Mouse (Mus musculus): ENCODE results near the gene Rpsa. TPM values are rescaled to one million over a fixed set of nuclear protein-coding genes. Genes with fewer than 3 reads are reported as not detected.

The Rpsa gene
- 732 and 842 TPM in 2 replicates for polyA plus RNA-seq (2015; fragmentation: Nextera tagmentation; extraction: Ambion mirVana)

GRCm38 (mm10) chr9:120127538-120128251, at the start of gene Rpsa:
Gene Rpsa, plus strand, starts transcription at chr9:120127689.

GRCm38 (mm10) chr9:120091696-120092238, 35.7 kb upstream of the Rpsa start, which contains the start of gene Ccr8:
Gene Ccr8, plus strand, starts transcription at chr9:120092114.

GRCm38 (mm10) chr9:120110211-120111018, 17.1 kb upstream of the Rpsa start, which contains the start of gene Slc25a38:
Gene Slc25a38, plus strand, starts transcription at chr9:120110374.

DNA sequence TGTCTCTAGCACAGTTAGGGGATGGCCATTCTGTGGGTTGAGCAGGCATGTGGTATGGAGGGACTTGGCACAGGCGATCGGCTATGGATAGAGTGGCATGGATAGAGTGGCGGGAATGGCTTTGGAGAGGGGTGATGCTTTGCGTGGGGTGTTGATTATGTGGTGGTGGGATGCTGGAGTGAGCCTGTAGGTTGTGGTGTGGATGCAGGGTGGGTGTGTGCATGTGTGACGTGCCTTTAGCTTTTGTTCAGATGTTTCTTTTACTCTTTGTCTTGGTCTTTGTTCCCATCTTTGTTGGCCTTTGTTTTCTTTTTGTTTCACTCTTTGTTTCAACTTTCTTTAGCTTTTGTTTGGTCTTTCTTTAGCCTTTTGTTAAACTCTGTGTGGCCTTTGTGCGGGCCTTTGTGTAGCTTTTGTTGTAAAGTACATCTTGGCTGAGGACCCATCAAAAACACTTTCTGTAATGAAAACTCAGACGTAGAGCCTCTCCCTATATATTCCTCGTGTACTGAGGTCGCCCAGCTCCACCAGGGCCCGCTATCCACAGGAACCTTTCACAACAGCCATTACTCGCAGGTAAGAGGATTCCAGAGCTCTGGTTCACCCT, 21.8 kb downstream of the Rpsa start, which contains the start of gene Mobp:
TSS of gene Mobp (plus strand) at position 486 of the 607 bp plus-strand sequence.

Other genes starting within 250 kb of the Rpsa start
- 13.7 and 15.1 TPM in 2 replicates for gene Wdr48, start 232.8 kb upstream of the Rpsa start, polyA plus RNA-seq (2015; fragmentation: Nextera tagmentation; extraction: Ambion mirVana)
- 12.5 and 14.2 TPM in 2 replicates for gene Gorasp1, start 190.1 kb upstream of the Rpsa start, polyA plus RNA-seq (2015; fragmentation: Nextera tagmentation; extraction: Ambion mirVana)
- gene Ttc21a, start 190.1 kb upstream of the Rpsa start, polyA plus RNA-seq (2015; fragmentation: Nextera tagmentation; extraction: Ambion mirVana), result not detected in 2 replicates
- gene Csrnp1, start 143.0 kb upstream of the Rpsa start, polyA plus RNA-seq (2015; fragmentation: Nextera tagmentation; extraction: Ambion mirVana), result 2.4 and 4.7 TPM in 2 replicates
- gene Xirp1, start 104.1 kb upstream of the Rpsa start, polyA plus RNA-seq (2015; fragmentation: Nextera tagmentation; extraction: Ambion mirVana), result 32.8 and 40.6 TPM in 2 replicates
- gene Cx3cr1, start 57.8 kb upstream of the Rpsa start, polyA plus RNA-seq (2015; fragmentation: Nextera tagmentation; extraction: Ambion mirVana), result 4.3 and 5.0 TPM in 2 replicates
- gene Ccr8, start 35.6 kb upstream of the Rpsa start, polyA plus RNA-seq (2015; fragmentation: Nextera tagmentation; extraction: Ambion mirVana), result 0.18 and 0.24 TPM in 2 replicates
- 8.0 and 9.4 TPM in 2 replicates for gene Slc25a38, start 17.3 kb upstream of the Rpsa start, polyA plus RNA-seq (2015; fragmentation: Nextera tagmentation; extraction: Ambion mirVana)
- gene Mobp, start 22.0 kb downstream of the Rpsa start, polyA plus RNA-seq (2015; fragmentation: Nextera tagmentation; extraction: Ambion mirVana), result 0.07 TPM in 1 of 2 replicates, not detected in the other
- 0.09 and 0.29 TPM in 2 replicates for gene Myrip, start 173.8 kb downstream of the Rpsa start, polyA plus RNA-seq (2015; fragmentation: Nextera tagmentation; extraction: Ambion mirVana)

All from skeletal muscle tissue, postnatal 0 days (tissue).